Mouse (Mus musculus): Measurements from ENCODE around the gene Btn1a1.

GRCm38 (mm10) chr13:23434426-23434825 lies 31.3 kb downstream of the Btn1a1 start:
- TF ChIP-seq CTCF (IDR thresholded peaks at IDR 0.05; ENCODE audit: insufficient read depth, low read depth, low read length), result no peak
- TF ChIP-seq POLR2A (IDR thresholded peaks at IDR 0.05; ENCODE audit: insufficient read depth, low read depth, low read length), result no peak

Data from olfactory bulb, adult 2 months (tissue).